Mouse (Mus musculus) frontal cortex, postnatal 14 days (tissue): Measurements from ENCODE around the gene Tmem117.

ENCODE experiments used
- DNase-seq, 2 experiments: peaks; one replicate each; pipeline ENCODE4 v3.0.0; 2022; ENCODE audit warnings: low spot score in 2 of 2

Gene Tmem117

DNA sequence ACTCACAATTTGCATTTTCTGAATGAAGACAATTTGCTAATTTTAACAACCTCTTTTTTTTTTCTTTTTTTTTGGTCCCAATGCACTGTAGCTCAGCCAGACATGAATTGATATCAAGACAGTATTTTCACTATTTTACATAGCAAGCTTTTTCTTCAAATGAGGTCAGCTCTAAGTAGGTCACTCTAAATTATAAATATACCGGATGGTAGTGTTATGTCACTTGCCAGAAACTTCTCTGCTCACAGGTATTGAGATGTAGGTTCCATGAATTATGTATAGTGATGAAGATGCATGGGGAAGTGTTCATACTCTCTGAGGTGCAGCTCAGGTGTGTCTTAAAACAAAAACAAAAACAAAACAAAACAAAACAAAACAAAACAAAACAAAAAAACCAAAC lies 264.2 kb downstream of the Tmem117 start:
- DNase-seq = no peak

DNA sequence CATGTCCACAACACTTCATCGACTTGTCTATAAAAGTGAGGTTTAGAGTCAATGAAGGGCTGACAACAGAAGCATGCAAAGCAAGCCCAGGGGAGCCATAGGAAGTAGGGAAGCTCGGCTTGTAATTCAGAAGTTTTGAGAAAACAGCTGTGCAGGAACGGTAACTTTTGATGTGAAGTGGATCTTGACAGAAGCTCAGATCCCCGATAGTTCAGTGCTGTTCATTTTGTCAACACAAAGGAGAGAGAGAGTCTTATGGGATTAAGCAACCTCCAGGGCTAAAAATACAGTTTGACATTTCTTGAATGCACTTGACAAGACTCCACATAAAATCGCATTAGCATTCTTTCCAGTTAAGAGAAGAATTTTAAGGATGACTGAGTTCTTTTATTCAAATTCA lies 265.1 kb downstream of the Tmem117 start:
- DNase-seq = no peak

DNA sequence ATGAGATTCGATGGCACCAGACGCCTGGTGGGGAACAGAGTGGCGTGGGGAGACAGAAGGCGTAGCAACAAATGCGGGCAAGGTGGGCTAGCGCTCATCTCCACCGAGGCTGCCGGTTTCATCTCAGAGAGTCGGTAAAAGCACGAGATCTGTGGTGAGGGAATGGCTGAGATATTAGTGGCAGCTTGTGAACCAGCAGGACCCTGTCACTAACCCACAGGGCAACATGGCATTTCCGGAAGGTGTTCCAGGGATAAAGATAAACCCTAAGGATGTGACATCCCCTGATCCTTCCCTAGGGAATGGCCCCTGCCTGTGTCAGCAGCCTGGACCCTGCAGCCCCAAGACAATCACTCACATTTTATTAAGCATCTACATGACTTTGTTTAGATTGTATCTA lies 266.6 kb downstream of the Tmem117 start:
- no peak for DNase-seq

GRCm38 (mm10) chr15:94903188-94903587 lies 274.2 kb downstream of the Tmem117 start:
- no peak for DNase-seq

GRCm38 (mm10) chr15:94904672-94905407 lies 275.8 kb downstream of the Tmem117 start:
- DNase-seq = no peak

- DNase-seq = no peak
Measured at GRCm38 (mm10) chr15:94921672-94922071, 292.6 kb downstream of the Tmem117 start.

DNA sequence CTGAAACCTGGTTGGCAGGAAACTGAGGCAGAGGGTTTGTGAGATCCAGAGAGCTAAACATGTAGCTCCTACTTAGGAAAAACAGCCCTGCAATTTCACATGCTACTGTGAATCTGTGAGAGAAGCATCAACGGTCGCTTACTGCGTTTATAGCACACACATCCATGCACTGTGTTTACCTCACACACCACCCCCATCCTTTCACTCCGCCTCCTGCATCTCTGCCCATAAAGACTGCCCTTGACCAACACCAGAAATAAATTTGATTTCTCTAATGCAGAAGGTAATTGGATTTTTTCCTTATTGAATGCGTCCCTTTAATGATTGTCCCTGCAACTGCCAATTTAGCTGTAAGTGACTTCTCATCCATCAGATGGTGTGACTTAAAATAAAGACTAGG lies 299.0 kb downstream of the Tmem117 start:
- DNase-seq = no peak

- DNase-seq = no peak
Measured at GRCm38 (mm10) chr15:94930743-94931142, 301.7 kb downstream of the Tmem117 start.

DNA sequence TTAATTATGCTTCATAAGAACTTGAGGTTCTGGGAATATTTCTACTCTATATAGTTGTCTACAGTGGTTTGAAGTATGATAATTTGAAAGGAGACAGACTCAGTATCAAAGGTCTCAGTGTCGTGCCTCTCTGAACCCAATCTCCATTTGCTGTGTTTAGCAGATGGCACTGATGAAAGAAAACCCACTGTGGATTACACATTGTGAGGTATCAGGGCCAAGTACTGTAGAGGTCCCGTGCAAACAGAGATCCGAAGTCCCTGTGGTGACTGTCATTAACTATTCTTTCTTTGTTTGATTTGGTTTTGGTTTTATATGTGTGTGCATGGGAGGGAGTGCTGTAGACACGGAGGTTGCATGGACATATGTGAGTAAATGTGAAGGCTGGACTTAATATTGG lies 304.0 kb downstream of the Tmem117 start:
- no peak for DNase-seq

GRCm38 (mm10) chr15:94933480-94933879 lies 304.4 kb downstream of the Tmem117 start:
- no peak for DNase-seq

GRCm38 (mm10) chr15:94941954-94942353 lies 312.9 kb downstream of the Tmem117 start:
- no peak for DNase-seq

DNA sequence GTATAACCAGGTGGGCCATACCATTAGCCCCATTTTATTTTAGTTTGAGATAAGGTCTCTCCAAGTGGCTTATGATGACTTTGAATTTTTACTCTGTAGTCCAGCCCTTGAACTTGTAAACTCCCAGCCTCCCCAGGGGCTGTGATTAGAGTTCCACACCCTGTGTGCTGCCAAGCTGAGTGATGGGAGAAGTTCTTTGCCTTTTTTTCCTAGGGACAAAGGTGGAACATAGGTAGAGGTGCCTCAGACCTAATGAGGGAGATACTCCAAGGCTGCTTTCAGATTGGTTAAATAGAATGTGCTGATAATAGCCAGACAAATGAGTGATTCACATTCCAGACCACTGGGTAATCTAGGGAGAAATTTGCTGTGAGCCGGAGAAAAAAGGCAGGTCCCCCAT lies 313.4 kb downstream of the Tmem117 start:
- no peak for DNase-seq

DNA sequence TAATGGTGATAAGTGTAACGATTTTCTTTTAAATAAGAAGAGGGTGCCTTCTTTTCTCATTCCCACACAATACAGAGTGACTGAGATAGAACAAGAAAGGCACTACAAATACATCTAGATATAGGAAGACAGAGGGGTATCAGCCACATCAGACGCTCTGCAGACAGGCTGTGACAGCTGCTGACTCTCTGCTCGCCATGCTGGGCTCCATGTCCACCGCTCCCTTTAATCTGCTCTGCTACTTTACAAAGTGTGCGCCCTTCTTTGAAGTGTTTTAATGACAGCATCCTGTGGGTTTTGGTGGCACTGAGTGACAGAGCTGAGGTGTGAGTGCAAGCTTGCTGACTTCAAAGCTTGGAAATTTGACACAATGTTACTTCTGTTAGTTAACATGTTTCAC lies 314.9 kb downstream of the Tmem117 start:
- DNase-seq = no peak

DNA sequence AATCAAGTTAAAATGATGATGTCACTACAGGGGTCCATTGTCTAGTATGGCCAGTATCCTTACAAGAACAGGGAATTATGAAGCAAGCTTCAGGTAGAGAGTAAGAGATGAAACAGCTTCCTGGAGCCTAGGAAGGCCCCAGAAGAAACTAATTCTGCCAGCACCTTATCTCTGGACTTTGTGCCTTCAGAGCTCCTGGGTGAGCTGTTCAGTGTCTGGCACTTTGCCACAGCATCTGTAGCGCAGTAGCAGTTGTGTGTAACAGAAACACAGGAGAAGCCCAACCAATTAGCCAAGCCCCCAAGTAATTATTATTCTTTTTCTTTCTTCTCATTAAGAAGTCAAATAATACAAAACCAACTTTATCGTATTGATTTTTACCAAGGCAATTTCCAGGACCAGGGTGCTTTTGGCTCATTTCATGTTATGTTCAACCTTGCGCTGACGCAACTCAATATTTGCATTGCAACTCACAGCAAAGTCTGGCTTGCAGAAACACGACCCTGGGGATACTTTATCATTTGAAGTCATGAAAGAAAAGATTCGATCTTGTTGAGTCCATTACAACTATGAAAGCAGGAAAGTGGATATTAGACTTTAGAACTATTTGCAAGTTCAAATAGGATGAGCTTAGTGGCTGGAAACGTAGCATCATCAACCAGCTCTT lies 322.5 kb downstream of the Tmem117 start:
- DNase-seq = no peak

DNA sequence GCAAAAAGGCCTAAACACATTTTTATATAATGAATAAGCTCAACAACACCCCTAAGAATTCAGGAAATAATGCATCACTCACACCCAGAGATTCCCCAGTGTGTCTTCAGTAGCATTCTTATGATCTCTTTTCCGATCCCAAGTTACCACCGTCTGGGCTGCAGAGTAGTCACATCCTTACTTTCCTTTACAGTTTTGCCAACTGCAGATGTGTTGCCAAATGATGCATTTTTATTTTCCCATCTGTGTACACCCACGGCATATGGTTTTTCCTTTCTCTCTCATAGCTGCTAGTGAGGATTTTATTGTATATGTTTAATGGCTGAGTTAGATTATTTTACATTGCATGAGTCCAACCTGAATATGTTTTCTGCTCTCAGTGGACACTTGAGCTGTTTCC lies 327.7 kb downstream of the Tmem117 start:
- DNase-seq = no peak

DNA sequence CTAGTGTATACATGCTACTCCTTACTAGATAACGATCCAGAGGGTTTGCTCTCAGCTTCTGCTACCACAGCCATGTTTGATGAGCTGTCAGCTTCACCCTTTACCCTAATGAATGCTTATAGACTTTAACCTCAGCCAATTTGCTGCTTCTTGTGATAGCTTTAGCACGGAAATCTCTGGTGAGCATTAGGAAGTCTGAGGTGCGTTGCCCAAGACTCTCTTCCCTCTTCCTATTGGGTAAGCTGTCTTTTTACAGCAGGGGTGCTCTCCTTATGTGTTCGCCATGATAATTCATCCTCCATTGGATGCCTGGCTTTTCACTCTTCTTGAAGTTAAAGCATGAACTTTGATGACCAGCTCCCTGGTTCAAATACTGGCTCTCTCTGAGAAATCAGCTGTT lies 328.2 kb downstream of the Tmem117 start:
- no peak for DNase-seq

DNA sequence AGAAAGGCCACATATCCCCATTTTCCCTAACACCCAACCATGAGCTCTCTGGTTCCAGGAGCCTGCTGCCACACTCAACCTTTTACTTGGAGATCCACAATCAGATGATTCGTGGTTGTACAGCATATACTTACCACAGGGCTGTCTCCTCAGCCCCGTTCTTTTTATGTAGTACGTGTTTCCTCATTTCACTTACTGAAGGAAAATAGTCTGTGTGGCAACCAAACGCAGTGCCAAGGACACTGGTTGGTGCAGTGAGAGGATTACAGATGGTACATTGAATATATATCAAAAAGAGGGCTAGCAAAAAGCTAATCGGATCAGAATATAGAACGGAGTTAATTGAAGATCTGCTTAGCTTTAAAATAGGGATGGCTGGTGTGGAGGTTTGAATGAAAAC lies 338.0 kb downstream of the Tmem117 start:
- DNase-seq = no peak

DNA sequence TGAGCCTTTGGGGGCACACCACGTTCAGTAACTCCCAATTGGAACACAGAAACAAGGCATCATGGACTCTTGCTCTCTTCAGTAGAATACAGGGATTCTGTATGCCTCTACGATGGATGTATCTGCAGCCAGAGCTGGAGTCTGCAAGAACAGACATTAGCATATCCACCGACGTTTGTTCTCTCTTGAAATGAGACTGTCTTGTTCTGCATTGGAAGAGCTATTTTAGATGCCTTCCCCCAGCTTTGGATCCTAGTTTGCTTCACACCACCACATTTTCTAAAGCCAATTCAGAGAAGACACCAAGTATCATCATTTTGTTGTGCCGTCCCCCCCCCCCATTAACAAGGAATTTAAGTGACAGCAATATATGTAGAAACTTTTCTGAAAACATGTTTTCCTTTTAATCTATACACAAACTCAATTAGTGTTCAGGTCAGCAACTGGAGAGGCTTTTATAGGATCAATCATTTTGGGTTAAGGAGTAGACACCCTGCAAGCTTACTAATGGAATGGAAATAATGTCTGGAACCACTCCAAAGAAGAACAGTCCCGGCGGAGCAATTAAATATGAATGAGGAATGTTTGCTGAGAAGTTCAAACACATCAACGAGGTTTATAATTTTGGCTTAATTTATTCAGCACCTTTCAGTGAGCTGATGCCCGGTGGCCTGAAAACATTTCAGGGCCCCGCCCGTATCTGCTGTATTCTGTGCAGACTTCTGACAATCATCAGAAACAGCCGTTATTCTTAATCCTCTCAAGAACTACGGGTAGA lies 339.6 kb downstream of the Tmem117 start:
- DNase-seq = no peak

DNA sequence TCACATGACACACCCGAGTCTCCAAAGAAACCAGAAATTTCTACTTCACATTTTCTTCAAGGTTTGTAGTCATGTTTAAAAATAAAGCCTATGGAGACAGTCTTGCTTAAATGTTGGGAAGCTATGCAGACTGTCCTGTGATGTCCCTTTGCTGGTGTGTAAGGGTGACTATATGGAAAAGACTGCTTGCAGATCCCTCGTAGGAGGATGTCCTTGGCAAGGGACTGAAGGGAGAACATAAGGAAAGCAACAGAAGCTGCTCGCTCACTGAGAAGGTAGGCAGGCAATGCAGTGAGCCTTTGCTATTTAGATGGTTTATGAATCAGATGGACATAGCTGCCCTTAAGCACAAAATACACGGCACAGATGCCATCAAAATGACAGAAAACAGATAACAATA lies 352.8 kb downstream of the Tmem117 start:
- DNase-seq = no peak

DNA sequence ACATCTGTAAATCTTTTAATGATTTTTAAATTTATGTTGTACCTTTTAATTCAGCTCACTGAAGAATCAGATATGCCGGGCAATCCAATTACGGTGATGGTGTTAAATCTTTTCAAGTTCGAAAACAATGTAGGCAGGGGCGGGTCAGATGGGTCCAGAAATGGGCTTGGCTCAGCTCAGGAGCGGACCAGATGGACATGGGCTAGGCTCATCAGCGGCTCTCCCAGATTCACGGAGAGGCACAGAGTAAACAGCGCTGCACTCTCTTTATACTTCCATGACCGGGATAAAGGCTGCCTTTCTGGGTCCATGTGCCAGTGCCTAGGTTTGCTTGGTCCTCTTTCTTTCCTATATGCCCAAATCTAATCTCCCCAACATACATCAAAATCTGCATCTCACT lies 366.3 kb downstream of the Tmem117 start:
- no peak for DNase-seq

GRCm38 (mm10) chr15:95005121-95005824 lies 376.2 kb downstream of the Tmem117 start:
- DNase-seq = no peak

GRCm38 (mm10) chr15:95022251-95022650 lies 393.2 kb downstream of the Tmem117 start:
- DNase-seq = no peak
